8 mouse cellular contexts compared by ENCODE assay signal in the genomic region with DNA sequence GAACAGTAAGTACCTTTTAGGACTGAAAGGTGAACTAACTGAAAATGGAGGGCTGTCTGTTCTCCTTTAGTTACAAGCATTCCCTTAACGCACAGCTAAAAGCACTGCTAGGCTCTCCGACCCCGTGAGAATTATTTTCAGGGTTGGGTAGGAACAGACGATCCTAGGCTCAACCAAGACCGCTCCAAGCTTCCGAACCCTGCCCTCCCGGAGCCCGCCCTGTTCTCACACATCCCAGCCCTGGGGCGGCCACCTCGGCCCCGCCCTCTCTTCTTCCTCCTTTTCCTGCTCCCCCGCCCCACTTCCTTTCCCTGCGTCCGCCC. TPM values are rescaled to one million over a fixed set of nuclear protein-coding genes. Genes with fewer than 3 reads are reported as not detected.
A peak's percentile ranks its signal among the peaks of the same experiment; 100 is the strongest.
DNase-seq lines count a peak whose midpoint lies in the region; ATAC-seq and TF ChIP-seq lines count a peak whose summit lies in the region.

A gene (plus strand): TSS at position 307 of the 323 bp plus-strand sequence.

- H3K4me3 ChIP-seq in kidney, postnatal 0 days (replicated peaks; ENCODE audit: low read depth, low read length): peak within 1 kb of the TSS; percentile 99
- peak within 1 kb of the TSS; percentile 97 for H3K4me3 ChIP-seq in forebrain, postnatal 0 days (ENCODE audit: low read depth, low read length)
- H3K4me3 ChIP-seq in hindbrain, embryonic 14.5 days (replicated peaks; ENCODE audit: low read length): peak within 1 kb of the TSS; percentile 87
- H3K4me3 ChIP-seq in liver, embryonic 13.5 days (replicated peaks): peak within 1 kb of the TSS; percentile 98
- H3K4me3 ChIP-seq in stomach, postnatal 0 days (ENCODE audit: low read depth, low read length): peak within 1 kb of the TSS; percentile 97

- no peaks in the 10 kb centered on the region for H3K27me3 ChIP-seq in kidney, postnatal 0 days (ENCODE audit: insufficient read depth, low read length)
- no peaks in the 10 kb centered on the region for H3K27me3 ChIP-seq in forebrain, postnatal 0 days (ENCODE audit: insufficient read depth, low read length)
- no peaks in the 10 kb centered on the region for H3K27me3 ChIP-seq in hindbrain, embryonic 14.5 days (ENCODE audit: control insufficient read depth, insufficient read depth, low read length)
- H3K27me3 ChIP-seq in liver, embryonic 13.5 days: no peaks in the 10 kb centered on the region
- no peaks in the 10 kb centered on the region for H3K27me3 ChIP-seq in stomach, postnatal 0 days (ENCODE audit: control insufficient read depth, insufficient read depth, low read length)

- H3K27ac ChIP-seq in kidney, postnatal 0 days: peak within 1 kb of the TSS; percentile 99
- peak within 1 kb of the TSS; percentile 92 for H3K27ac ChIP-seq in forebrain, postnatal 0 days (ENCODE audit: low read depth, low read length)
- peak within 1 kb of the TSS; percentile 92 for H3K27ac ChIP-seq in hindbrain, embryonic 14.5 days
- H3K27ac ChIP-seq in liver, embryonic 13.5 days: peak within 1 kb of the TSS; percentile 95
- H3K27ac ChIP-seq in stomach, postnatal 0 days (replicated peaks): peak within 1 kb of the TSS; percentile 99

- ATAC-seq in kidney, postnatal 0 days (replicated peaks; ENCODE audit: low FRiP score, low read depth): no peak
- ATAC-seq in forebrain, postnatal 0 days: no peak
- ATAC-seq in hindbrain, embryonic 14.5 days (ENCODE audit: low FRiP score): no peak
- ATAC-seq in liver, embryonic 13.5 days (ENCODE audit: low read depth): no peak
- ATAC-seq in stomach, postnatal 0 days (ENCODE audit: low FRiP score, low TSS enrichment): no peak

- TF ChIP-seq EP300 in stomach, postnatal 0 days (optimal IDR thresholded peaks at IDR 0.05): no peak

- H3K9me3 ChIP-seq in kidney, postnatal 0 days (replicated peaks; ENCODE audit: low read length): no peaks in the 10 kb centered on the region
- no peaks in the 10 kb centered on the region for H3K9me3 ChIP-seq in forebrain, postnatal 0 days (ENCODE audit: low read length)
- no peaks in the 10 kb centered on the region for H3K9me3 ChIP-seq in hindbrain, embryonic 14.5 days (ENCODE audit: control insufficient read depth, low read length)
- no peaks in the 10 kb centered on the region for H3K9me3 ChIP-seq in liver, embryonic 13.5 days (replicated peaks)
- H3K9me3 ChIP-seq in stomach, postnatal 0 days (ENCODE audit: control insufficient read depth, low read length): no peaks in the 10 kb centered on the region

- 0% methylated on average over 14 of the region's 14 CpGs for WGBS in kidney, postnatal 0 days
- WGBS in forebrain, postnatal 0 days: under 1% methylated on average over 13 of the region's 14 CpGs
- under 1% methylated on average over 14 of the region's 14 CpGs for WGBS in hindbrain, embryonic 14.5 days
- WGBS in liver, embryonic 13.5 days (ENCODE audit: insufficient replicate concordance): under 1% methylated on average over 13 of the region's 14 CpGs
- WGBS in stomach, postnatal 0 days: 0% methylated on average over 13 of the region's 14 CpGs

- peak within 1 kb of the TSS; percentile 99 for H3K9ac ChIP-seq in kidney, postnatal 0 days (ENCODE audit: low read depth, low read length)
- peak within 1 kb of the TSS; percentile 94 for H3K9ac ChIP-seq in forebrain, postnatal 0 days
- H3K9ac ChIP-seq in hindbrain, embryonic 14.5 days: peak within 1 kb of the TSS; percentile 88
- H3K9ac ChIP-seq in liver, embryonic 13.5 days: peak within 1 kb of the TSS; percentile 95
- H3K9ac ChIP-seq in stomach, postnatal 0 days (ENCODE audit: low read length): peak within 1 kb of the TSS; percentile 99

- H3K4me1 ChIP-seq in kidney, postnatal 0 days (replicated peaks; ENCODE audit: insufficient read depth, low read length): peaks cover 15% of the 10 kb centered on the region; the same call in 1 of the 2 replicates
- H3K4me1 ChIP-seq in forebrain, postnatal 0 days (ENCODE audit: insufficient read depth): peaks cover 15% of the 10 kb centered on the region; the same call in 1 of the 2 replicates
- H3K4me1 ChIP-seq in hindbrain, embryonic 14.5 days (replicated peaks; ENCODE audit: control insufficient read depth, insufficient read depth, low read length): peaks cover 32% of the 10 kb centered on the region
- H3K4me1 ChIP-seq in liver, embryonic 13.5 days (replicated peaks): peaks cover 38% of the 10 kb centered on the region
- H3K4me1 ChIP-seq in stomach, postnatal 0 days (replicated peaks; ENCODE audit: control insufficient read depth, insufficient read depth): no peaks in the 10 kb centered on the region

- H3K36me3 ChIP-seq in kidney, postnatal 0 days (ENCODE audit: insufficient read depth, low read length): no peaks in the 10 kb centered on the region
- H3K36me3 ChIP-seq in forebrain, postnatal 0 days (ENCODE audit: insufficient read depth): peaks cover 9% of the 10 kb centered on the region; the same call in 1 of the 2 replicates
- peaks cover 12% of the 10 kb centered on the region for H3K36me3 ChIP-seq in hindbrain, embryonic 14.5 days (replicated peaks; ENCODE audit: control insufficient read depth, insufficient read depth)
- H3K36me3 ChIP-seq in liver, embryonic 13.5 days: peaks cover 13% of the 10 kb centered on the region
- no peaks in the 10 kb centered on the region for H3K36me3 ChIP-seq in stomach, postnatal 0 days (ENCODE audit: control insufficient read depth, insufficient read depth, low read length)

- no peak for TF ChIP-seq CTCF in kidney, postnatal 0 days (IDR thresholded peaks at IDR 0.05; ENCODE audit: low read depth)
- no peak for TF ChIP-seq CTCF in forebrain, postnatal 0 days (IDR thresholded peaks at IDR 0.05; ENCODE audit: low read depth)
- TF ChIP-seq CTCF in stomach, postnatal 0 days (IDR thresholded peaks at IDR 0.05; ENCODE audit: low read depth): no peak

- DNase-seq in kidney, postnatal 0 days (ENCODE audit: low spot score): peak; percentile 99
- DNase-seq in kidney, adult 18-20 months: no peak
- DNase-seq in adrenal gland, adult 8-10 months: no peak
- no peak for DNase-seq in forebrain, postnatal 0 days
- no peak for DNase-seq in hindbrain, embryonic 14.5 days (ENCODE audit: low spot score)
- DNase-seq in liver, embryonic 13.5 days: no peak
- peak; percentile 96 for DNase-seq in stomach, postnatal 0 days (ENCODE audit: low spot score)
- DNase-seq in cerebellum, postnatal 4 days (ENCODE audit: low spot score in 2 of 2): no peak

- H3K4me2 ChIP-seq in kidney, postnatal 0 days (ENCODE audit: low read length): peak within 1 kb of the TSS; percentile 64
- peak within 1 kb of the TSS; percentile 59 for H3K4me2 ChIP-seq in forebrain, postnatal 0 days (ENCODE audit: low read depth)
- peak within 1 kb of the TSS; percentile 80 for H3K4me2 ChIP-seq in hindbrain, embryonic 14.5 days (replicated peaks)
- peak within 1 kb of the TSS; percentile 91 for H3K4me2 ChIP-seq in liver, embryonic 13.5 days
- H3K4me2 ChIP-seq in stomach, postnatal 0 days (replicated peaks; ENCODE audit: low read depth): peak within 1 kb of the TSS; percentile 71

RNA-seq across cellular contexts. Expression of the gene that starts here (rescaled TPM):
- 261 and 288 TPM in 2 replicates for polyA plus RNA-seq in kidney, postnatal 0 days (2015; fragmentation: Nextera tagmentation; extraction: Ambion mirVana)
- 100 to 1,000 TPM; 219 to 306 (median 257) TPM for total RNA-seq in adrenal gland, adult 8-10 months (2022)
- 161 and 171 TPM in 2 replicates for total RNA-seq in forebrain, postnatal 0 days (2014; rRNA removed)
- 510 and 620 TPM in 2 replicates for polyA plus RNA-seq in forebrain, postnatal 0 days (2015; fragmentation: Nextera tagmentation; extraction: Ambion mirVana)
- polyA plus RNA-seq in hindbrain, embryonic 14.5 days (2014; fragmentation: Nextera tagmentation; extraction: Ambion mirVana): 445 and 473 TPM in 2 replicates
- 130 and 151 TPM in 2 replicates for polyA plus RNA-seq in liver, embryonic 13.5 days (2015; fragmentation: Nextera tagmentation; extraction: Ambion mirVana)
- 186 and 189 TPM in 2 replicates for polyA plus RNA-seq in stomach, postnatal 0 days (2015; fragmentation: Nextera tagmentation; extraction: Ambion mirVana)

Comparison
In these comparisons a context has a peak if more than half of its experiments do, and no peak if none do; other contexts are left out.
1. DNase-seq: peak in kidney, postnatal 0 days (single experiment) and stomach, postnatal 0 days (single experiment); none in kidney, adult 18-20 months (single experiment), adrenal gland, adult 8-10 months (single experiment), forebrain, postnatal 0 days (single experiment), hindbrain, embryonic 14.5 days (single experiment), liver, embryonic 13.5 days (single experiment) and cerebellum, postnatal 4 days (0 of 2).
2. Peak in every context shown above with its lines, with median percentiles within 50 percentile points of each other: H3K27ac ChIP-seq, H3K4me2 ChIP-seq, H3K4me3 ChIP-seq and H3K9ac ChIP-seq.